Mouse (Mus musculus) liver, embryonic 14.5 days (tissue): ENCODE measurements at regions not wholly inside any gene's neighbourhood (a gene's known extent, or its start where the extent isn't known, plus 50 kb on each side); places are given as distances from the start of the nearest gene placed in this dataset.

Experiments used
- CTCF ChIP-seq: IDR thresholded peaks from 2 replicates; pipeline ENCODE4 v1.5.1; 2016; ENCODE audit warnings: antibody characterized with exemption, low read depth, control low read depth
- EP300 ChIP-seq: IDR thresholded peaks from 2 replicates; pipeline ENCODE4 v1.6.1; 2016; ENCODE audit warnings: antibody characterized with exemption, low read depth

GRCm38 (mm10) chr8:54330106-54330505, 199.3 kb upstream of the Asb5 start:
- TF ChIP-seq CTCF, result no peak
- TF ChIP-seq EP300, result no peak
